Mouse (Mus musculus) neutrophil, adult 5-6 weeks (primary cell): Measurements from ENCODE around the gene Mettl26. TPM values are rescaled to one million over a fixed set of nuclear protein-coding genes. Genes with fewer than 3 reads are reported as not detected.
"Not testable (repeated sequence)": the region's sequence is repeated elsewhere in the genome, so short reads cannot be mapped to it uniquely, and the experiment has no call there.

Experiments
- ATAC-seq: fragments of 151-379, 151-347 bp; 2 replicates; pipeline ENCODE4 v1.8.0; 2017; ENCODE audit warnings: mild to moderate bottlenecking, moderate TSS enrichment; ENCODE audit not compliant: insufficient number of reproducible peaks, poor library complexity, low FRiP score, severe bottlenecking; ENCODE audit errors: extremely low read depth
- total RNA-seq: library from RNA; stranded (forward); fragments of 200-1000 nt; gene quantifications from 2 replicates; pipeline ENCODE4 v1.2.3, GENCODE M21; 2017

Mettl26 gene
- total RNA-seq, 1 experiment from 2014 or later, result 5.8 TPM

DNA sequence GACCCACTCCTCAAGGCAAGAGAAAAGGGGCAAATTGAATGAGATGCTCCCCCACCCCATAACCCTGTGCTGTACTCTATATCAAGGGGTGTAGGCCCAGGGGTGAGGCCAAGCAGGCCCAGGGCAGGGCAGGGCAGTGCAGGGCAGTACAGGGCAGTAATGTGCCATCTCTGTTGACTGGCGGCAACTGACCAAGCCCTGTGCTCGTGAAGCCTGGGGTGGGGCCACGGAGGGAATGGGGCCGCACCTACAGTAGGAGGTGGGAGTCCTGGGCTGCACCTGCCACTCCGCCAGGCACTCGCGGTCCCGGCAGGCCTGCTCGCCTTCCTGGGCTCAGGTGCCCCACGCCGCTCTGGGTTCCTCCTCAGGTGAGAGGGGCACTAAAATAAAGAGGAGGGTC lies 9.6 kb upstream of the Mettl26 start:
- ATAC-seq, result no peak

DNA sequence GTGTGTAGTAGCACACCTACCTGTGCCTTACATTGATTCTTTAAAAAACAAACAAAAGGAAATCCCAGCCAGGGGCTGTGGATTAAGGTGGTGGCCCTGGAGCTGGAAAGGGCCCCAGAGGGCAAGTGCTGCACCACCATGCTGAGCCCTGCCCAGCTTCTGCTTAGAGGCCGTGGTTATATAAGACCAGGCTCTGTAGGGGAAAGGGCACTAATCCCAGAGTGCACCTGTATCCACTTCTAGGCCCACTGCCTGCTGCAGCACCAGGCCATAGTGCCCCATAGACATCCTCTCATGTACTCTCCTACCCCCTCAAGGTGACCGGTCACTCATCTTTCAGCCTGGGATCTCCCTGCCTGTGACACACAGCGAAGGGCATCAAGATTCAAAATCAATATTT lies 8.7 kb upstream of the Mettl26 start:
- no peak for ATAC-seq

DNA sequence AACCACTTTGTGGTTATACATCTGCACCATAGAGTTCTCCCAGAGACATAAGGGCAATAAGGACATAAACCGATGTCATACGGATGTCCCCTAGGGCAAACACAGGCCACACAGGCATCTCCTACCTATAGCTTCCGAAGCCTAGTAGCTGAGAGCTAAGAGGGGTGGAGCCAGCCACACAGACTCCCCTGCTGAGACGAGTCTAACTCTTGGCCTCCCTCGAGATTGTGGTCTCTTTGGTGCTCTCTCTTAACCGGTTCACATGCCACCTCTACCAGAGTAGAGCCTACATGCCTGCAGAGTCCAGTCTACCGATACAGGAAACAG lies 7.4 kb upstream of the Mettl26 start:
- no peak for ATAC-seq

DNA sequence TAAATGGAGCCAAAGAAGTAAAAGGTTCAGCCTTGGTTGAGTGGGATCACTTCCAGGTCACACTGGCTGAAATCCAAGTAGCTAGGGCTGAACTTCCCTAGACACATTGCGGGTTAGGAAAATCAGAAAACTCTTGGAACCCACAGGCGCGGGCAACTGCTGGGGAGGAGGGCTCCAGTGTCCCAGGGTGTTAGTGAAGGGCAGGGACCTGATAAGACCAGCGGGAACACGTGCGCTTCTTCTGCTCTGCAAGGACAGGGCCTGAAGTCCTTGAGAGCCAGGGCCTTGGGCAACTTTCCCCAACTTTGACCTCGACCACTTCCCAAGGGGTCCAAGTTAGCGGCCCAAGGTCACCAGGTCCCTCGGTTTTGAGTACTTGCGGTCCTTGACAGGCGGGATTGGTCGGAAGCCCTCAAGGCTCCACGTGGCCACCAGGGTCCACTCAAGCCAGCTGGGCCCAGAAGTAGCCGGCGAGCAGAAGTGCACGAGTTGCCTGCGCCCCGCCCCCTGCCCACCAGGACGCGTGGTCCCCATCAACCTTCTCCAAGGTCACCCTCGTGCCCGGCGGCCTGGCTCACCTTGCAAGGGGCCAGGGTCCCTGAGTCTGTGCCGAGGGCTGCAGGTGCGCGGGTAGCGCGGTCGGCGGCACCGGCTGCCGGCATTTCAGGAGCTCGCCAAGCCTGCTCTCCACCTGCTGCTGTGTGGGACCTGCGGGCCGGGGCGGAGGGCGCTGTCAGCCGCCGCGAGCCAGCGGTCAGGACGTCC lies 6.9 kb upstream of the Mettl26 start:
- ATAC-seq, result no peak

DNA sequence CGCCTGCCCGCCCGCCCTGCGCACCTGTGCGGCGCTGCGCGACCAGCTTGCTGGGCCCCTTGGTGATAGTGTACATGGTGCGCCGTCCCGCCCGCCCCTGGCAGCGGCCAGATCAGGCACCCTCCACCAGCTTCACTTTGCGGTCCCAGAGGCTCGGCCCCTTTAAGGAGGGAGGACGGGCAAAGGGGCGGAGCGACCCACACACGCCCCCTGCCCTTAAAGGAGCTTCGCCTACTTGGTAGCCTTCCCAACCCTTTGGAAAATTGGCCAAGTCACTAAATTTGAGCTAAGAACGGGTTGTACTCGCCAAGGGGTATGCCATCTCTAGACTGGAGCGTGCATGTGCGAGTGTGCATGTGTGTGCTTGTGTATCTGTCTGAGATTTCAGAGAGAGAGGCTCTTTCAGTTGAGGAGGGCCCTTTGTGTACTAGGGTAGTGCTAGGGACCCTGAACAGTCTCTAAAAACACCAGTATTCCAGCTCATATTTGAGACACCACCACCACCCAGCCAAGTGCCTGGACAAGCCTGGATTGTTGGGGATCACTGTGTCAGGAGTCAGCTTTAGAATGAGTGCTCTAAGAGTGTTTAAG lies 6.2 kb upstream of the Mettl26 start, which contains the start of gene Mcrip2:
Gene Mcrip2 (minus strand): TSS at position 164 of the 591 bp plus-strand sequence.
- ATAC-seq, result peak; percentile 40

DNA sequence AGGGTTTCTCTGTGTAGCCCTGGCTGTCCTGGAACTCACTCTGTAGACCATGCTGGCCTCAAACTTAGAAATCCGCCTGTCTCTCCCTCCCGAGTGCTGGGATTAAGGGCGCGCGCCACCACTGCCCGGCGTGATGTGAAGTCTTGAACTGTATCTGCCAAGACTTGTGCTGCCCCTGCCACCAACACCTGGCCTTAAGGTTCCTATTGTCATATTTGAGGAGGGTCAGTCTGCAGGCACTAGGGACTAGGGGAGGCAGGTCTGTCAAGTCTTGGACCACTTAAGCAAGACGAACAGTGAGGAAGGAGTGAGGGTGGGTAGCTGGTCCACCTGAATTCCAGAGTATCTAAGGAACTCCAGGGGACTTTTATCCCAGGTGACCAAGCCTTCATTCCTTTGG lies 5.4 kb upstream of the Mettl26 start:
- no peak for ATAC-seq

DNA sequence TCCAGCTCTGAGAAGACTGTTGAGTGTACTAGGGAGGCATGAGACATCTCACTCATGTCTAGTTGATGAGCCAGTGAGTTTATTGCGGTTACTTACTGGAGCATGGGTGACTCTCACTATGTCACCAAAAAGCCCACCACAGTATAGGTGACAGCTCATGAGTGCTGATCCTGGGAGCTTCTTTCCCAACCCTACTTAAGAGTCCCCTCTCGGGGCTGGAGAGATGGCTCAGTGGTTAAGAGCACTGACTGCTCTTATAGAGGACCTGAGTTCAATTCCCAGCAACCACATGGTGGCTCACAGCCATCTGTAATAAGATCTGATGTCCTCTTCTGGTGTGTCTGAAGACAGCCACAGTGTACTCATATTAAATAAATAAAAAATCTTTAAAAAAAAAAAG lies 4.9 kb upstream of the Mettl26 start:
- ATAC-seq, result no peak

DNA sequence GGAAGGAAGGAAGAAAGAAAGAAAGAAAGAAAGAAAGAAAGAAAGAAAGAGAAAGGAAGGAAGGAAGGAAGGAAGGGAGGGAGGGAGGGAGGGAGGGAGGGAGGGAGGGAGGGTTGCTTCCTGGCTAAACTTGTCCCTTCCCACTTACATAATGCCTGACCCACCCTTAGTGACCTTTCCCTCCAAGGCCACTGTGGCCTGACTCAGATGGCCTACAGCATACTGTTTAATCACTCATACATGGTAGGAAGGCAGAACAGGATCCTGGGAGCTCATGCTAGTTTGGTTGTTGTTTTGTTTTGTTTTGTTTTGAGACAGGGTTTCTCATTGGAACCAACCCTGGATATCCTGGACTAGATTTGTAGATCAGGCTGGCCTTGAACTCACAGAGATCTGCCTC lies 3.3 kb upstream of the Mettl26 start:
- not testable (repeated sequence) for ATAC-seq

DNA sequence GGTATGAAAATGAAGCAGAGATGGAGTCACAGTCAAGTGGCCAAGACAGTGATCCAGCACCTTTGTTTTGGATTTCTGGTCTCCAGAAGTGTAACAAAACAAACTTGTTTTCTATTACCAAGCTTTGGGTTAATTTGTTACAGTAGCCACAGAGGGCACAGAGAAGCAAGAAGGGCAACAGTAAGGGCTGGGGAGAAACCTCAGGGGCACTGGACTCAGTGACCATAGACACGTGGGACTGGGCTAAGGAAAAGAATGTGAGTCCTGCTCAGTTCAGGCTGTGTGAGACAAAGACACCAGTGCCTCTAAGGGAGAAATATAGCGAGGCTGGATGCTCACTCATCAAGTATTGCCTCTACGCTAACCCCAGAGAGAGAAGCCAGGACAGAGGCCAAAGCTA lies 2.2 kb upstream of the Mettl26 start:
- no peak for ATAC-seq

DNA sequence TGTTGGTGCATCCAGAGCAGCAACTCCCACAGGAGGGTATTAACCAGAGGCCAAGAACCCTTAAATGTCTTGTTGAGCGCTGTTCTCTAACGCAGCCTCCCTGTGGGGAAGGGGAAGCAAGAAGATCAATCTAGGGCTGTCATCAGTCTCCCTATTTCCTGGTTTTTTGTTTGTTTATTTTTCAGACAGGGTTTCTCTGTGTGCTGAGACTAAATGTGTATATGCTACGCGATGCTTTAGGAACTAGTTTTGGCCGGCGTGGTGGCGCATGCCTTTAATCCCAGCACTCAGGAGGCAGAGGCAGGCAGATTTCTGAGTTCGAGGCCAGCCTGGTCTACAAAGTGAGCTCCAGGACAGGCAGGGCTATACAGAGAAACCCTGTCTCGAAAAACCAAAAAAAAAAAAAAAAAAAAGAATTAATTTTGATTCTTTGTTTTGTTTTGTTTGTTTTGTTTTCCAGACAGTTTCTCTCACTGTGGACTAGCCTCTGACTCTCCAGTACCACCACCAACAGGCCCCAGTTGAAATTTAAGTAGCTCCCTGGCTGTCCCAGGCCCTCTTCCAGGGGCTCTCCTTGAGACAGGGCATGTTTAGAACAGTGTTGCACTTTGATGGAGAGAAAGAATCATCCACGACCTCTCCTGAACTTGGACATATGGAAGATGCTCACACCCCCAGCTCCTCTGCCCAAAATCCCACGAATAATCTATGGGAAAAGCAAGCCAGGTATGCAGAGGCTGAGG lies 1.3 kb upstream of the Mettl26 start:
- ATAC-seq, result no peak

DNA sequence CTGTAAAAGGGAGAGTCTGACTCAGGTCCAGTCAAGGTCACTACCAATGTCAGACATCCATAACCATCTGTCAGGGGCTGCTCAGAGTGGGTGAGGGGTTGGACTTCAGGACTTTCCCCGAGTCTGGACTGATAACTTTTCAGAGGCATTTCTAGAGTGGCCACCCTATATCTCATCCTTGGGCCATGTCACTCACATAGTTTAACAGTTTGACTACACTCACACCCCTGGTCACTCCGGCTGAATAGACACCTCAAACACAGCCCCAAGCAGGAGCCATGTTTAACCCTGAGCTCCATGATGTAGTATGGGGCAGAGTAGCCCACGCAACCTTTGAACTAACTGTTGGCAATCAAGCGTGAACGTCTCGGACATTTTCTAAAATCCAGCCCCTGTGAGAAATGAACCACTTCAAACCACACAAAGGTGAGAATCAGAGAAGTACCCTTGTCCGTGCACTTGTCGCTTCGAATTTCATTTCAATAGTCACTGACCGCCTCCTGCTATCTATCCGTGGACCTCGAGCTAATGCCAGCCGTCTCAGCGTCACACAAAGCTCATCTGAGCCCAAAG lies 640 bp upstream of the Mettl26 start:
- ATAC-seq, result no peak

DNA sequence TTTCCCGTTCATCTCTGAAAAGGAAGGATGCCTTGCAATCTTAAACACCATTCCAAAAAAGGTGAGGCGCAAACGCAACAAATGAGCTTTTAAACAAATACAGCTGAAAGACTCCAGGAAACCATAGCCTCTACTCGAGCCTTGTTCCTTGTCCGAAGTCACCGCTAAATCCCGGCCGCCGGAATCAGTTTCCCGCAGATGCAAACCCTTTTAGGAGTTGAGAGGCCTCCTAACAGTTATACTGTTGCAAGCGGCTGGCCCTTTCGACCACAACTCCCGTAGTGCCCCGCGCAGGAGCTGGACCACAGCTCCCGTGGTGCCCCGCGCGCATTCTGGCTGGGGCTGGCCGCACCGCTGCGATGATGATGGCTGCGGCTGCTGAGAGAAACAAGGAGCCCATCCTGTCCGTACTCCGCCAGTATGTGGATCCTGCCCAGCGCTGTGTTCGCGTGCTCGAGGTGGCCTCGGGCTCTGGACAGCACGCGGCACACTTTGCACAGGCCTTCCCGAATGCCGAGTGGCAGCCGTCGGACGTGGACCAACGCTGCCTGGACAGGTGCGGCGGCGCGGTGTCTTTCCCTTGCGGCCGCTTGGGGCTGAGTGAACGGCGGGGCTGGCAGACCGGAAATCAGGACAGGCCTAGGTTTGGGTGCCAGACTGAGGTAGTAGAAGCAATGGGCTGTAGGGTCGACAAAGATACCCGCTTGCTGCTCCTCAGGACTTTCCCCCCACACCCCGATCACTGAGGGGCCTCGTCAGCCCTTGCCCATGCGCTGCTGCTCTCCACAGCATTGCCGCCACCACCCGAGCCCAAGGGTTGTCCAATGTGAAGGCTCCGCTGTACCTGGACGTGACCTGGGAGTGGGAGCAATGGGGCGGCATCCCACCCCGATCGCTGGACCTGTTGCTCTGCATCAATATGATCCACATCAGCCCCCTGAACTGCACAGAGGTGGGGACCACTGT lies 580 bp downstream of the Mettl26 start:
- peak; percentile 54 for ATAC-seq

DNA sequence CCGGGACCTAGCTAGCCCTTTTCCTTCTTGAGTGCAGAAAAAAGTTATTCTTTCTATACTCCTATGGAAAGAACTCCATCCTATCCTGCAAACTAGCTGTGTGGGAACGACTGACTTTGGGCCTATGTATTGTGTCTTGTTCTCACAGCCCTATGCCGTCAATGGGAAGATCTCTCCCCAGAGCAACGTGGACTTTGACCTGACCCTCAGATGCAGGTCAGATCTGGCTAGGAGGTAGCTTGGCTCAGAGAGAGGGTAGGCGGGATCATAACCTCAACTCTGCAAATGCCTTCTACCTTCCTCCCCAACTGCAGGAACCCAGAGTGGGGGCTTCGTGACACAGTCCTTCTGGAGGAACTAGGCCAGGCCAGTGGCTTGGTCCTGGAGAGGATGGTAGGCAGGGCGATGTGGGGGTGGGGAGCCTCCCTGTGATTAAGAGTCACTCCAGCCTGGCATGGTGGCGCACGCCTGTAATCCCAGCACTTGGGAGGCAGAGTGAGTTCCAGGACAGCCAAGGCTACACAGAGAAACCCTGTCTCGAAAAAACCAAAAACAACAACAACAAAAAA lies 1.6 kb downstream of the Mettl26 start:
- ATAC-seq, result no peak

DNA sequence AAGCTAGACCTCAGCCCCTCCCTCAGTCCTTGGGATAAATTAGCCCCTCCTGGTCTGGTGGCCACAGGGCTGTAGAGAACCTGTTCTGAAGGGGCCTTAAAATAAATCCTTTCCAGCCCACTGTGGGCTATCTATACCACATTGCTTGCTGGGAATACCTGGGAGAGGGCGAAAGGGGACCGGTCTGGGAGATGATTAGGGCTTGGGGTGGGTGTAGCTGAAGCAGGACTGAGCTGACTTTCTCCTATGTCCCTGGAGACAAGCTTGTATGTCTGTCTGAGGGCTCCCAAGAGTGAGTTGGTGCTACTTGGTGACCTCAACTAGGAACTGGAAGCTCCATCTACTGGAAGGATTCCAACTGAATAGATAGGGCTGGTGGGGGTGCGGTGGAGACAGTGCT lies 2.2 kb downstream of the Mettl26 start:
- ATAC-seq, result no peak

DNA sequence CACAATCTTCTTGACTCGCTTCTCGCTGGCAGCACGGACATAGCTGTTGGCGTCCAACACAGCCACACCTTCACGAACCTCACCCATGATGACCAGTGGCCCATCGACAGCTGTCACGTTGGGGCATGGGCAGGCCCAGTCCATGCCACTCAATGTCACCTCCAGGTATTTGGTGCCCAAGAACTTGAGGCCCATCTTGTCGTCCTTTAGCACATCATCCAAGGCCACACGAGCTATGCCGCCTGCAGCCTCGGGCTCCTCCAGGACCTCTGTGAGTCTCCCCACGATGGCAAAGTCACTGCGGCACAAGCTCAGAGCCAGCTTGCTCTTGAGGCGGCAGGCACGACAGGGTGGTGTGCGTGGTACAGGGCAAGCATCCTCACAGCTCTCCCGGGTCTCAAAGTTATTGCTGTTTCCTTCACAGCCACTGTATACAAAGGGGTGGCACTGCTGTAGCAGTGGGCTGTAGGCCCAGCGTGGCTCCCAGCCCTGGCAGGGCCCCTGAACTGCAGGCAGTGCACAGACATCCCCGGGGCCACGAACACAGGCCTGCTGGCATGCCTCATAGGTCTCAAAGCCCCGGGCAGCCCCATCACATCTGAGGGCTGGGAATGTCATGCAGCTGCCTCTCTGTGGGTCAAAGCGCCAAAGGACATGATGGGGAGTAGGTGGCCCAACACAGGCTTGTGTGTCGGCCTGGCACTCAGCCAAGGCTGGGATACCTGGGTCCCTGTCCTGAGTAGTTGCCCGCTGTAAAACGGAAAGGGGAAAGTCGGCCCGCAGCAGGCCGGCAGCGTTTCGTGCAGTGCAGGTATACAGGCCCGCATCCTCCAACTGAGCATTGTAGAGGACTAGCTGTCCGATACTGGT lies 3.1 kb downstream of the Mettl26 start:
- no peak for ATAC-seq

DNA sequence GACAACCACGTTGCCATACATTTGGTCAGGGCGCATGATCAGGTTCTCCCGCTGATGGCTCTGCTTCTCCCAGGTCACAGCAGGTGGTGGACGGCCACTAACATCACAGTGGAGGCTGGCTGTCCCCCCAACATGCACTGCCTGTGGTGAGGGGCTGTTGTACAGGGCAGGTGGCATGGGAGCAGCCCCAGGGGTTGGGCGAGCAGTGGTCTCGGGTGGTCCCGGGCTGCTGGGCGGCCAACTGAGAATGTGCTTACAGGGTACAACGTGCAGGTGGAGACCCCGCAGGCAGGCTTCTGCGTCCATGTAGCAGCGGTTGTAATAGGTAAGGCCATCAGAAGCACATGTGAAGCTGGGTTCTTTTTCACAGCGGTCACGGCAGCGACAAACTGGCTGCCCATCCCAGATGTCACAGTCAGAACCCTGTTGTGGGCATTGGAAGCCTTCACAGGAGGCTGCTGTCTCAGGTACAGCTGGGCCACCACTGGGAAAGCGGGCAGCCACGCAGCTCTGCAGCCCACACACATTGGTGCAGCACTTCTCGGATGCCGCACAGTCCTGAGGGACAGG lies 3.8 kb downstream of the Mettl26 start:
- no peak for ATAC-seq

DNA sequence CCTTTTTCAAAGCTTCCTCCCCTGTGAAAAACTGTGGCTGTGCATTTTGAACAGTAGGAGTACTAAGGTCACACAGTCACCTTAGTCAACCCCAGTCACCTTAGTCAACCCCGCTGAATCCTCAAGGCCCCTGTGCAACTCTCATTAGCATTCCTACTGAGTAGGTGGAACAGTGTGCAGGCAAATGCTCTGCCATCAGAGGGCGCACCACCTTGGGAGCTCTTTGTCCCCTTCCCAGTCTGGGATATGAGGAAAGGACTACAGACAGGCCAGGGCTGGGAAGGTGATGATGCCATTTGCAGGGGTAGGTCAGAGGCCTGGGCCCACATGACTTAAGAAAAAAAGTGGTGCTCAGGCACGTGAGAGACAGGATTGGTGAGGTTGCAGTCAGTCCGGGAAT lies 4.4 kb downstream of the Mettl26 start:
- ATAC-seq, result no peak
